Mouse (Mus musculus) limb, embryonic 13.5 days (tissue): ENCODE results near the gene Rtn4rl2. TPM values are rescaled to one million over a fixed set of nuclear protein-coding genes. Genes with fewer than 3 reads are reported as not detected.

Experiments
- ATAC-seq: fragments of 200-750 bp; cut with Nextera tagmentation; 2 replicates; pipeline ENCODE4 v1.8.0; 2017; ENCODE audit warnings: low read depth, moderate number of reproducible peaks, moderate TSS enrichment; ENCODE audit not compliant: low FRiP score
- H3K27ac ChIP-seq: fragments of 300-500 bp; sonication (generic); 2 replicates; pipeline ENCODE4 v1.5.1; 2015; ENCODE audit warnings: inconsistent platforms, mild to moderate bottlenecking, moderate library complexity
- H3K27me3 ChIP-seq: fragments of 300-500 bp; sonication (generic); 2 replicates; pipeline ENCODE4 v1.6.1; 2015; ENCODE audit warnings: mild to moderate bottlenecking, inconsistent platforms
- H3K36me3 ChIP-seq: fragments of 300-500 bp; sonication (generic); 2 replicates; pipeline ENCODE4 v1.6.1; 2015; ENCODE audit warnings: inconsistent platforms, mild to moderate bottlenecking, moderate library complexity
- H3K4me1 ChIP-seq: fragments of 300-500 bp; sonication (generic); 2 replicates; pipeline ENCODE4 v1.6.1; 2015; ENCODE audit warnings: inconsistent platforms
- H3K4me2 ChIP-seq: fragments of 300-500 bp; sonication (generic); replicated peaks from 2 replicates; pipeline ENCODE4 v1.6.1; 2015; ENCODE audit warnings: inconsistent platforms, mild to moderate bottlenecking, moderate library complexity
- H3K4me3 ChIP-seq: fragments of 300-500 bp; sonication (generic); 2 replicates; pipeline ENCODE4 v1.5.1; 2015; ENCODE audit warnings: moderate library complexity, mild to moderate bottlenecking, inconsistent platforms
- H3K9ac ChIP-seq: fragments of 300-500 bp; sonication (generic); 2 replicates; pipeline ENCODE4 v1.6.1; 2015; ENCODE audit warnings: mild to moderate bottlenecking, inconsistent platforms
- H3K9me3 ChIP-seq: fragments of 300-500 bp; sonication (generic); 2 replicates; pipeline ENCODE4 v1.6.1; 2016; ENCODE audit warnings: inconsistent platforms
- WGBS: fragments of 180-500 bp; shearing (Covaris S2); methylation state at CpG from one replicate; pipeline ENCODE4 v1.1.7; 2015; 5-methylcytosine and 5-hydroxymethylcytosine counted together
- polyA plus RNA-seq: library from polyadenylated mRNA; unstranded; fragments of >200 nt; fragmentation: Nextera tagmentation; extraction: Ambion mirVana; gene quantifications from 2 replicates; pipeline ENCODE4 v1.2.1, GENCODE M21; 2015

The Rtn4rl2 gene
- polyA plus RNA-seq, 1 experiment from 2014 or later = 1.1 TPM

DNA sequence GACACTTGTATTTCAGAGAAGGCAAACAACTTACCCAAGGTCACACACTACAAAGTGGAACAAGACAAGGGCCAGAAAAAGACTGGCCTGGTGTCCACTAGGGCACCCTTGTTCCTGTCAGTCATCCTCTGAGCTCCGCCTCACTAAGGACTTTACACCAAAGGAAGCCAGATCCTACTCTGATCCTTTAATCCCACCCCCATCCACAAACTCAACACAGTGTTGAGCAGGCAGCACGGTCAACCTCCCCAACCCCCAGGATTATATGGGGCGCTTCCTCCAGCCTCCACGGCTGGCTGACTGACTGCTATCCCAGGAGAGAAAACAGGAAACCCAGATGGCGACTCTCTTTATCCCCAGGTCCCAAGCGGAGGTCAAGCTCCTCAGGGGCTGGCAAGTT is 3.4 kb downstream of the Rtn4rl2 start:
- peak; percentile 42; the same call in 1 of the 2 replicates for ATAC-seq
- H3K36me3 ChIP-seq = no peaks in the 10 kb centered on the region
- H3K27ac ChIP-seq = no peak overlapping the region
- H3K27me3 ChIP-seq = peaks cover 89% of the 10 kb centered on the region
- H3K9me3 ChIP-seq = no peaks in the 10 kb centered on the region
- 4% methylated on average over 6 of the region's 6 CpGs for WGBS
- H3K4me1 ChIP-seq = peaks cover 37% of the 10 kb centered on the region
- 0 out of 2 replicates have a peak overlapping the region, but pooled peaks have one; percentile 20 for H3K9ac ChIP-seq
- peak overlapping the region; percentile 45 for H3K4me2 ChIP-seq
- peak overlapping the region; percentile 22; the same call in 1 of the 2 replicates for H3K4me3 ChIP-seq

DNA sequence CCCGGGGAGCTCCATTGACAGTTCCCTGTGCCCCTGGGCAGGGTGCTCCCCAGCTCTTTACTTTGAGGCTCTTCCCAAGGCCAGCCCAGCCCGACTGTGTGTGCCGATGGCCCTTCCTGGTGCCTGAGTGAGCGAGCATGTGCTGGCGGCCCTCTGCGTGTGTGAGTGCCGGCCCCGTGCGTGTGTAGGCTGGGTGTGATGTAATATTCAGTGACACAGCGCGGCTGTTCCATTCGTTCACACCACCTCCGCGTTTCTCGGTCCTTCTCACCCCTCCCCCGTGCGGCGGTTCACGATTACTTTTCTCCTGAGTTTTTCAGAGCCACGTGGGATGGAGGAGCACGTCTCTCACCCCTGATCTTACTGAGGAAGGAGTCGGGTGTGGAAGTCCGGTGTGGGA is 3.9 kb downstream of the Rtn4rl2 start:
- peak overlapping the region; percentile 22; the same call in 1 of the 2 replicates for H3K4me3 ChIP-seq

DNA sequence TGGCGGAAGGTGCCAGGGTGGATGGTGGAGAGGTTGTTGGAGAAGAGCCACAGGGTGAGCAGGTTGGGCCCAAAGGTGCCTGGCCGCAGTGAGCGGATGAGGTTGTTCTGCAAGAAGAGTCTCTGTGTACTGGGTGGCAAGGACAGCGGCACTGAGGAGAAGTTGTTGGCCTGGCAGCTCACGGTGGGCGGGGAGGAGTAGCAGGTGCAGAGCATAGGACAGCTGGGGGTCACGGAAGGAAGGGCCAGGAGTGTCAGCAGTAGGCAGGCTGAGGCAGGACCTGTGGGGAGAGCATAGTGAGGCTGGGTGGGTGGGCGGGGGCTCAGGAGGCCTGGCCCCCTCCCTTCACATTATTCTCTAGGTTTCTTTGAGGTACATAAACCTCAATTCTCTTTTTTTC is 5.9 kb downstream of the Rtn4rl2 start:
- no peak for ATAC-seq
- Histone ChIP-seq H3K9me3 (no peaks in the 10 kb centered on the region), H3K4me2 (no peak overlapping the region), H3K9ac (no peak overlapping the region), H3K4me1 (peaks cover 19% of the 10 kb centered on the region), H3K27ac (no peak overlapping the region), H3K36me3 (no peaks in the 10 kb centered on the region), H3K4me3 (no peak overlapping the region), H3K27me3 (peaks cover 82% of the 10 kb centered on the region)
- WGBS = 65% methylated on average over 8 of the region's 8 CpGs

More for the DNA sequence above, 3.9 kb downstream of the Rtn4rl2 start:
- H3K9ac ChIP-seq = 0 out of 2 replicates have a peak overlapping the region, but pooled peaks have one; percentile 20
- ATAC-seq = no peak
- no peaks in the 10 kb centered on the region for H3K9me3 ChIP-seq
- peaks cover 32% of the 10 kb centered on the region for H3K4me1 ChIP-seq
- H3K36me3 ChIP-seq = no peaks in the 10 kb centered on the region
- WGBS = 4% methylated on average over 23 of the region's 23 CpGs
- peaks cover 84% of the 10 kb centered on the region for H3K27me3 ChIP-seq
- H3K4me2 ChIP-seq = peak overlapping the region; percentile 45
- no peak overlapping the region for H3K27ac ChIP-seq

DNA sequence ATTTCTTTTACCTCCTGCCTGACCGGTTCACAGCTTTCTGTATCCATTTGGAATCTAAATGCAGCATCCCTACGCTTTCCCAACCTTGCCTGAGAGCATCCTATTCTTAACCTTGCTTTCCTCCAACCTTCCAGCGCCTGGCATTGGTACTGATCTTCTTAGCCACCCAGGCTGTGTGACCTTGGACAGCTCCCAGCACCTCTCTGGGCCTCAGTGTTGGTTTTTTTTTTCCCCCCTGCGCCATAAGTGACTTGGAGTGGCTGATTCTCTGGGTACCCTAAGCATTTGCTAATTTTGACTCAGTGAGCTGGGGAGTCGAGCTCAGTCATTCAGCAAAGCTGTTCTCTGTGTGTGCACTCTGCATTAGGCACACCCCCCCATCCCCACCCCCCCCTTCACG is 10.7 kb downstream of the Rtn4rl2 start:
- H3K9me3 ChIP-seq = no peaks in the 10 kb centered on the region
- no peak for ATAC-seq
- peaks cover 18% of the 10 kb centered on the region for H3K4me1 ChIP-seq
- H3K4me3 ChIP-seq = no peak overlapping the region
- no peak overlapping the region for H3K4me2 ChIP-seq
- no peaks in the 10 kb centered on the region for H3K36me3 ChIP-seq
- H3K9ac ChIP-seq = no peak overlapping the region
- no peak overlapping the region for H3K27ac ChIP-seq
- 31% methylated on average over 6 of the region's 6 CpGs for WGBS
- peaks cover 82% of the 10 kb centered on the region for H3K27me3 ChIP-seq

DNA sequence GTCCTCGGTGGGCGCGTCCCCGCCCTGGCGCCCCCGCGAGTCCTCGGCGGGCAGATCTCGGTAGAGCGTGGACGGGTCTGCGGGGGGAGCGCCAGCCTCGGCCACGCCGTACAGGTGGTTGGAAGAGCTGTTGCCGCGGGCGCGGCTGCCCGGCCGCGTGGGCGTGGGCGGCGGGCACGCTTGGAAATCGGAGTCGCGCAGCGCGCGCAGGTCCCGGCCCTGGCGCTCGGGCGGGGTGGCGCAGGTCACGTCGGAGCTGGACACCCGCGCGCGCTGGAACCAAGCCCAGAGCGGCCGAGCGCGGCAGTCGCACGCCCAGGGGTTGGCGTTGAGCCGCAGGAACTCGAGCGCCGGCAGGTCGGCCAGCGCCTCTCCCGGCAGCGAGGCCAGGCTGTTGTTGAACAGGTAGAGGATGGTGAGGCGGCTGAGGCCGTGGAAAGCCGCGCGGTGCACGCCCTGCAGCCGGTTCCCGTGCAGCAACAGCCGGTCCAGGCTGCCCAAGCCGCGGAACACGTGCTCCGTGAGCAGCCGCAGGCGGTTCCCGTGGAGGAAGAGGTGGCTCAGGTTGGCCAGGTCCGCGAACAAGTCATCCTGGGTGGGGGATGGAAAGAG is 14.3 kb downstream of the Rtn4rl2 start:
- Histone ChIP-seq H3K4me1 (peaks cover 18% of the 10 kb centered on the region), H3K4me3 (peak overlapping the region; percentile 52), H3K4me2 (peak overlapping the region; percentile 90), H3K9ac (peak overlapping the region; percentile 25), H3K27ac (no peak overlapping the region), H3K36me3 (no peaks in the 10 kb centered on the region), H3K27me3 (peaks cover 100% of the 10 kb centered on the region), H3K9me3 (no peaks in the 10 kb centered on the region)
- WGBS = 2% methylated on average over 55 of the region's 78 CpGs
- peak; percentile 33; the same call in 1 of the 2 replicates for ATAC-seq

DNA sequence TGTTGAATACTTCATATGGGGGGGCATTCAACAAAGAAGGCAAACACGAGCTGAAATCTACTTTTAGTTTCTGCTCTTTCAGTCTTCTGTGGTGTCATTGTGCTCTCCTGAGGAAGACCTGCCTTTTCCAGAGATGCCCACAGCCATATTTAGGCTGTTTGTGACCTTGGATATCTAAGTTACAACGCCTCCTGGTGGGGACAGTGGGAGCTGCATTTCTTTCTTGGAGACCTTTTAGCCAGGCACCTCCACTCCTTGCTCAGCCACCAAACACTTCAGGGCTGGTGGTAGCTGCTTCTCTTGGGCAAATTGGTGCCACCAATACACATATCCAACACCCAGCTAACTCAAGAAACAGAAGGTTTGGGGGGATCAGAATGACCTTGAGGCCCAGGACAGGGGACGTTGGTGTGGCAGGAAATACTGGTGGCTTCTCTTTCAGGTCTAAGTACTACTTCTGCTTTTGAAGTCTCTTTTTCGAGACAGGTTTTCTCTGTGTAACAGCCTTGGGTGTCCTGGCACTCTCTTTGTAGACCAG is 15.8 kb downstream of the Rtn4rl2 start:
- peaks cover 100% of the 10 kb centered on the region for H3K27me3 ChIP-seq
- no peaks in the 10 kb centered on the region for H3K36me3 ChIP-seq
- no peak overlapping the region for H3K4me2 ChIP-seq
- H3K9me3 ChIP-seq = no peaks in the 10 kb centered on the region
- no peak overlapping the region for H3K4me3 ChIP-seq
- H3K9ac ChIP-seq = no peak overlapping the region
- no peak overlapping the region for H3K27ac ChIP-seq
- ATAC-seq = no peak
- WGBS = 61% methylated on average over 4 of the region's 4 CpGs
- peaks cover 25% of the 10 kb centered on the region for H3K4me1 ChIP-seq

DNA sequence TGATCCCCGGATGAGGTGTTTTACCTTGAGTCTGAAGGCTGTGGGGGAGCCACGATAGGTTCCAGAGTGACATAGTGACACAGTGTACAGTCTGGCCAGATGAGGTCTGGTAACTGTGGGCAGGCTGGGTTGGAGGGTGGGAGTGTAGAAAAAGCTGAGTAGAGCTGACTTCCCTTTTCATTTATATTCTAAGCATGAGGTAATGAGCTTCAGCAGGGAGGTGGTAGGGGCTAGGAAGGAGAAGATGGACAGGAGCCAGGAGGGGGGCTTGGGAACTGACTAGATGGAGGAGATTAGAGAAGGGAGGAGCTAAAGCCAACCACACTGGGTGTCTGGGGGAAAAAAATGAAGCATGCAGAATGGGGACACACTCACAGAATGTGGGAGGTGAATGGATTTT is 17.5 kb downstream of the Rtn4rl2 start:
- H3K9me3 ChIP-seq = no peaks in the 10 kb centered on the region
- no peak overlapping the region for H3K9ac ChIP-seq
- no peak overlapping the region for H3K27ac ChIP-seq
- H3K27me3 ChIP-seq = peaks cover 93% of the 10 kb centered on the region
- WGBS = 65% methylated on average over 2 of the region's 2 CpGs
- no peak for ATAC-seq
- H3K36me3 ChIP-seq = no peaks in the 10 kb centered on the region
- H3K4me3 ChIP-seq = no peak overlapping the region
- H3K4me1 ChIP-seq = peaks cover 21% of the 10 kb centered on the region
- H3K4me2 ChIP-seq = no peak overlapping the region

DNA sequence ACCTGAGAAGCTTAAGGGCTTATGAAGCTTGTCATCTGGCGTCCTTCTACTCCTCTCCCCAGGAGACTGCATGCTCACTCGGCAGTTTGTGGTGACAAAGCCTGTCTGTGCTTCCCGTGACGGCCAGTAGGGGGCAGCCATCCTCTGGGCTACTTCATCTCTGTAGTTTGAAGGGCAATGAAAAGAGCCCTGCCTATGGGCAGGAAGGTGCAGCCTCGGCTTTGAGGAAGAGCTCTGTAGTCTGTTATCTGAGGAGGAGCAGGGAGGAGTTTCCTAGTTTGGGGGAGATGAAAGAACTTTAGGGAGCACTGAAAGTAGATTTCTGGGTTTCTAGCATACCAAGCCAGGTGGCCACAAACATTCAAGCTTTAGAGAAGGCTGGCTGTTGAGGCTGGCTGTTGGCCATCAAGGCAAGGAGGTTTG is 18.0 kb downstream of the Rtn4rl2 start:
- Histone ChIP-seq H3K9ac (no peak overlapping the region), H3K4me3 (no peak overlapping the region), H3K4me1 (peaks cover 21% of the 10 kb centered on the region), H3K36me3 (peaks cover 1% of the 10 kb centered on the region; the same call in 1 of the 2 replicates), H3K27me3 (peaks cover 89% of the 10 kb centered on the region), H3K27ac (no peak overlapping the region), H3K4me2 (no peak overlapping the region), H3K9me3 (no peaks in the 10 kb centered on the region)
- no peak for ATAC-seq
- WGBS = 6% methylated on average over 5 of the region's 5 CpGs

DNA sequence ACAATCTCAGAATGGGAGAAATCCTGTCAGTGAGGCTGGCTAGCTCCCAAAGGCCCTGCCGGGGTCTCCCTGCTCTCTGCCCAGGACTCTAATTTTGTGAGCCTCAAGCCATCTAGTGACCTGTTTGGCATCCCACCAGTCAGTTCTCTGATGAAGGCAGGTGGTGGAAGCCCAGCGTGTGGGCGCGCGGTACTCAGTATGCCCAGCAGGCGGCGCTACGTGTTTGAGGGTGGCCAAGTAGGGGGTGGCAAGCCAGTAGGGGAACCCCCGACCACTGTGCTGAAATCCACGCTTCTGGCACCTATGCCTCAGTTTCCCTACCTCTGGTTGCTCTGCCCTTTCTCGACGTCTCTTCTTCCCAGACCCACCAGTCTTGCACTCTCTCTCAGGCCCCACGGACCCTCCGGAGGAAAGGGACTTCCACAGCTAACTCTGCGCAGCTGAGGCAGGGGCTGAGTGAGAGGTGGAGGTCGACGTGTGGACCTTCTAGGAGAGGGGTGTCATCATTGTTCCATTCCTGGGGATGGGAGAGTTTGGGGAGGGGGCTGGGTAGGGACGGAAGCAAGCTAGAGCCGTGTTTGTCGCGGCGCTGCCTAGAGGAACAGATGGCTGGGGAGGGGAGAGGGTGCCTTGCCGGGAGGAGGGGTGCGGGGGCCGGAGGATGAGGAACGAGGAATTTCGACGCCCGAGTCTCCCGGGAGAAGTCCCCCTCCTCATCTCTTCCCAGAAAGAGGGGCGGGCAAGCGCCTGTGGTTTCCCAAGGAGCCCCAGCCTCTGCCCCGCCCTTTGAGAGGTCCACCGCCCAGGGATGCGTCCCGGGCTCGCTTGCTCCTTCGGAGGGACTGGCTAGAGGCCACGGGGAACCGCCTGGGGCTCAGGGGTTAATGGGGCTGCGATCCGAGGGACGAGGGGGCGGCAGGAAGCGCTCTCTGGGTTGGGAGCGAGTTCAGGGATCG is 20.6 kb downstream of the Rtn4rl2 start:
- peak overlapping the region; percentile 73 for H3K4me2 ChIP-seq
- H3K9ac ChIP-seq = peak overlapping the region; percentile 56
- H3K9me3 ChIP-seq = no peaks in the 10 kb centered on the region
- peak; percentile 56; the same call in 1 of the 2 replicates for ATAC-seq
- peaks cover 12% of the 10 kb centered on the region for H3K4me1 ChIP-seq
- WGBS = under 1% methylated on average over 46 of the region's 47 CpGs
- H3K27me3 ChIP-seq = peaks cover 62% of the 10 kb centered on the region
- no peak overlapping the region for H3K27ac ChIP-seq
- peak overlapping the region; percentile 43 for H3K4me3 ChIP-seq
- peaks cover 28% of the 10 kb centered on the region for H3K36me3 ChIP-seq

DNA sequence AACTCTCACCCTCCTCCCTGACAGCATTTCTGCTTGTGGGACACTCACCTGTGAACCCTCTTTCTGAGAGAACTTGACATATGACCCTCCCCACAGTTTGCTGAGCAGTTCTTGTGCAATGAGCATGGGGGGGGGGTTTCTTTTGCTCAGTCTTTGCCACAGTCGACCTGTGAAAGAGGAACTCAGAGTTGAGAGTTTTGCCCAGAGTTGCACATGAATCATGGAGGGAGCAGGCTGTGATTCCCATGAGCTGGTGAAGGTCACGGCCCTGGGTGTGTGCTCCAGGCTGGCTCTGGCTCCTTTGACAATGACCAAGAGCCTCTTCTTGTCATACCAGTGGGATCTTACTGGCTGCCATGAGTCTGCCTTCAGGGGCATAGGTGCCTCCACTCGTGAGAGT is 24.3 kb downstream of the Rtn4rl2 start:
- Histone ChIP-seq H3K4me3 (no peak overlapping the region), H3K36me3 (peaks cover 61% of the 10 kb centered on the region), H3K27ac (no peak overlapping the region), H3K27me3 (peaks cover 26% of the 10 kb centered on the region), H3K9me3 (no peaks in the 10 kb centered on the region), H3K4me1 (peaks cover 12% of the 10 kb centered on the region), H3K9ac (no peak overlapping the region), H3K4me2 (no peak overlapping the region)
- ATAC-seq = no peak
- WGBS = 80% methylated on average over 3 of the region's 3 CpGs

DNA sequence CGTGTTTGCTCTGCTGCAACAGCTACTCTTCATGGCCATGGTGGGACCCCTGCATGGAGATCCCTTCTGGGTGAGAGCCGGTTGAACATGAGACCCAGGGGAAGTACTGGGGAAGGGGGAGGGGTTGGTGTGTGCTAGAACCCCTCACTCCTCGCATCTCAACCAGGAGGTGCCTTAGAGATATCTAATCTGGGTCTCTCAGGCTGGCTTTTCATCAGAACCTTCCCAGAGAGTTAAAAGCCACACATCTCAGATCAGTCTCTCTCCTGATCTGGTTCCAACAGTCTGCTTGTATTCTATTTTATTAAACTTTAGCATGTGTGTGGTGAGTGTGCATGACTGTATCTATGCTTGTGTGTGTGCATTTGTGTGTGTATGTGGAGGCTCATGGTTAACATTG is 25.1 kb downstream of the Rtn4rl2 start:
- Histone ChIP-seq H3K36me3 (peaks cover 66% of the 10 kb centered on the region), H3K9ac (no peak overlapping the region), H3K4me2 (no peak overlapping the region), H3K9me3 (no peaks in the 10 kb centered on the region), H3K4me3 (no peak overlapping the region), H3K4me1 (peaks cover 10% of the 10 kb centered on the region), H3K27me3 (peaks cover 18% of the 10 kb centered on the region), H3K27ac (no peak overlapping the region)
- ATAC-seq = no peak
- WGBS = 93% methylated on average over 3 of the region's 3 CpGs
